Mouse (Mus musculus): ENCODE results near the gene Alox12e. TPM values are rescaled to one million over a fixed set of nuclear protein-coding genes. Genes with fewer than 3 reads are reported as not detected.
A peak's percentile ranks its signal among the peaks of the same experiment; 100 is the strongest.

Gene Alox12e
- total and polyA plus RNA-seq, 3 experiments, result 0.10 to 0.16 TPM; not detected in 1

DNA sequence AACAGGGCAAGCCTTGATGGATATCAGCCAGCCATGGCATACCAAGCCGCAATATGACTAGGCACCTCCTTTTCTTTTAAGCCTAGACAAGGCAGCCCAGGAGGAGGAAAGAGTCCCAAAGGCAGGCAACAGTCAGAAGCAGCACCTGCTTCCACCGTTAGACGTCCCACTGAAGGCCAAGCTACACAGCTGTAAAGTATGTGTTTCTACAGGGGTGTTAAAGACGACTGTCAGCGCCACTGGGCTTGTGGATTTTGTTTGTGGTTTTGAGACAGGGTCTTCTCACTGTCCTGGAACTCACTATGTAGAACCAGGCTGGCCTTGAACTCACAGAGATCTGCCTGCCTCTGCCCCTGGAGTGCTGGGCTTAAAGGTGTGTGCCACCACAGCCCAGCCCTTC is 36.7 kb downstream of the Alox12e start:
- WGBS, result 67% methylated on average over 5 of the region's 5 CpGs
- intact Hi-C loops (cut with DNase I), result no loop called here
- no peak for TF ChIP-seq EP300 (IDR thresholded peaks at IDR 0.05; ENCODE audit: insufficient read depth, low read depth, low read length)
- no peak for TF ChIP-seq CTCF (IDR thresholded peaks at IDR 0.05)
- TF ChIP-seq POLR2A (IDR thresholded peaks at IDR 0.05; ENCODE audit: insufficient read depth, low read depth, low read length), result no peak

GRCm38 (mm10) chr11:70284757-70285156 is 37.7 kb downstream of the Alox12e start:
- H3K9ac ChIP-seq (ENCODE audit: low read depth, low read length), result no peak overlapping the region
- no peaks in the 10 kb centered on the region for H3K27me3 ChIP-seq (ENCODE audit: control insufficient read depth, insufficient read depth, low read length)
- intact Hi-C loops (cut with DNase I), result no loop called here
- 35% methylated on average over 3 of the region's 3 CpGs for WGBS
- H3K79me2 ChIP-seq (replicated peaks; ENCODE audit: control insufficient read depth, insufficient read depth, low read length), result no peaks in the 10 kb centered on the region
- no peak for TF ChIP-seq CTCF (IDR thresholded peaks at IDR 0.05)
- no peak for TF ChIP-seq EP300 (IDR thresholded peaks at IDR 0.05; ENCODE audit: insufficient read depth, low read depth, low read length)
- TF ChIP-seq POLR2A (IDR thresholded peaks at IDR 0.05; ENCODE audit: insufficient read depth, low read depth, low read length), result no peak
- no peaks in the 10 kb centered on the region for H3K36me3 ChIP-seq (ENCODE audit: control insufficient read depth, insufficient read depth, low read length)
- DNase-seq, result no peak
- no peak overlapping the region for H3K27ac ChIP-seq
- H3K4me1 ChIP-seq (ENCODE audit: control insufficient read depth, insufficient read depth, low read length), result peaks cover 2% of the 10 kb centered on the region
- H3K4me3 ChIP-seq, result no peak overlapping the region

More for the DNA sequence above, 36.7 kb downstream of the Alox12e start:
- Histone ChIP-seq H3K79me2 (replicated peaks; ENCODE audit: control insufficient read depth, insufficient read depth, low read length) (no peaks in the 10 kb centered on the region), H3K27me3 (ENCODE audit: control insufficient read depth, insufficient read depth, low read length) (no peaks in the 10 kb centered on the region), H3K9ac (ENCODE audit: low read depth, low read length) (no peak overlapping the region), H3K4me3 (no peak overlapping the region), H3K36me3 (ENCODE audit: control insufficient read depth, insufficient read depth, low read length) (no peaks in the 10 kb centered on the region), H3K27ac (no peak overlapping the region), H3K4me1 (ENCODE audit: control insufficient read depth, insufficient read depth, low read length) (no peaks in the 10 kb centered on the region; the same call in 1 of the 2 replicates)
- no peak for DNase-seq

DNA sequence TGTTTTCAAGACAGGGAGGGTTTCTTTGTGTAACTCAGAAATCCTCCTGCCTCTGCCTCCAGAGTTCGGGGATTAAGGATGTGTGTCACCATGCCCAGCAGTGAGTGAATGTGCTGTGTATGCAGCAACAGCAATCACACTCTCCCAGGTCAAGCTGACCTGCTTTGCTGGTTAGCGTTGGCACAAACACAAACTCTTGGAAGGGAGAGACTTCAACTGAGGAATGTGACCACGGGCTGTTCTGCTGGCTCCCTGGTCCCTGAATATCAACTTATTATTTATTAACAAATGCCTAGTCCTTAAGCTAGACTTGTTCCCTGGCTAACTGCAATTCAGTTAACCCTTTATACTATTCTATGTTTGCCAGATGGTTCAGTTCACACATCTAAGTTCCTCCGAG is 38.8 kb downstream of the Alox12e start:
- DNase-seq, result no peak
- TF ChIP-seq EP300 (IDR thresholded peaks at IDR 0.05; ENCODE audit: insufficient read depth, low read depth, low read length) (no peak), POLR2A (IDR thresholded peaks at IDR 0.05; ENCODE audit: insufficient read depth, low read depth, low read length) (no peak), CTCF (IDR thresholded peaks at IDR 0.05) (no peak)
- intact Hi-C loops (cut with DNase I), result no loop called here
- 74% methylated on average over 4 of the region's 4 CpGs for WGBS
- Histone ChIP-seq H3K9ac (ENCODE audit: low read depth, low read length) (no peak overlapping the region), H3K27me3 (ENCODE audit: control insufficient read depth, insufficient read depth, low read length) (no peaks in the 10 kb centered on the region), H3K36me3 (ENCODE audit: control insufficient read depth, insufficient read depth, low read length) (no peaks in the 10 kb centered on the region), H3K4me3 (no peak overlapping the region), H3K4me1 (ENCODE audit: control insufficient read depth, insufficient read depth, low read length) (peaks cover 2% of the 10 kb centered on the region), H3K79me2 (replicated peaks; ENCODE audit: control insufficient read depth, insufficient read depth, low read length) (no peaks in the 10 kb centered on the region), H3K27ac (no peak overlapping the region)

GRCm38 (mm10) chr11:70280441-70280840 is 42.0 kb downstream of the Alox12e start:
- WGBS, result 29% methylated on average over 3 of the region's 3 CpGs
- Histone ChIP-seq H3K79me2 (replicated peaks; ENCODE audit: control insufficient read depth, insufficient read depth, low read length) (no peaks in the 10 kb centered on the region), H3K9ac (ENCODE audit: low read depth, low read length) (no peak overlapping the region), H3K4me1 (ENCODE audit: control insufficient read depth, insufficient read depth, low read length) (peaks cover 2% of the 10 kb centered on the region), H3K27ac (peak overlapping the region; percentile 61), H3K4me3 (no peak overlapping the region), H3K36me3 (ENCODE audit: control insufficient read depth, insufficient read depth, low read length) (no peaks in the 10 kb centered on the region), H3K27me3 (ENCODE audit: control insufficient read depth, insufficient read depth, low read length) (no peaks in the 10 kb centered on the region)
- TF ChIP-seq POLR2A (IDR thresholded peaks at IDR 0.05; ENCODE audit: insufficient read depth, low read depth, low read length) (no peak), EP300 (IDR thresholded peaks at IDR 0.05; ENCODE audit: insufficient read depth, low read depth, low read length) (no peak), CTCF (IDR thresholded peaks at IDR 0.05) (no peak)
- DNase-seq, result peak in 1 of 2 experiments; percentile 20
- intact Hi-C loops (cut with DNase I), result no loop called here

DNA sequence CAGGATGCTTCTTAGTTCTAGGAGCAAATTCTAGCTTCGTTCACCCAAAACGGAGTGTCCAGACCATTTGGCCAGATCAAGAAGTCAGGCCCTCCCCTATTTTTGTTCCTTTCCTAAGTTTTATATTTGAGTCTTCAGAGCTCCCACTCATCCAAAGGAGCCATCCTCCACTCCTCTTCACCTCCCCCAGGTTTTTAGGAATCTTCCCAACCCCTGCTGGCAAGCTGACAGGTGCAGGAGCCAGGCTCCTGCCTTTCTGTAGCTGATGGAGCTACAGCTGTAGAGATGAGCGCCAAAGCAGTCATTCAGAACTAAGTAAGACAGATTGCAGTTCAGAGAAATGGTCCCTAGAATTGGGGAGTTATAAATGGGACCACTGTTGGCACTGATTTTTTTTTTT is 43.5 kb downstream of the Alox12e start:
- Histone ChIP-seq H3K79me2 (replicated peaks; ENCODE audit: control insufficient read depth, insufficient read depth, low read length) (no peaks in the 10 kb centered on the region), H3K27ac (no peak overlapping the region), H3K9ac (ENCODE audit: low read depth, low read length) (no peak overlapping the region), H3K36me3 (ENCODE audit: control insufficient read depth, insufficient read depth, low read length) (no peaks in the 10 kb centered on the region), H3K4me3 (no peak overlapping the region), H3K27me3 (ENCODE audit: control insufficient read depth, insufficient read depth, low read length) (no peaks in the 10 kb centered on the region), H3K4me1 (ENCODE audit: control insufficient read depth, insufficient read depth, low read length) (peaks cover 2% of the 10 kb centered on the region)
- intact Hi-C loops (cut with DNase I), result no loop called here
- no peak for TF ChIP-seq EP300 (IDR thresholded peaks at IDR 0.05; ENCODE audit: insufficient read depth, low read depth, low read length)
- no peak for TF ChIP-seq CTCF (IDR thresholded peaks at IDR 0.05)
- TF ChIP-seq POLR2A (IDR thresholded peaks at IDR 0.05; ENCODE audit: insufficient read depth, low read depth, low read length), result no peak
- DNase-seq, result no peak
- 82% methylated on average over 3 of the region's 3 CpGs for WGBS

- no peaks in the 10 kb centered on the region for H3K36me3 ChIP-seq (ENCODE audit: control insufficient read depth, insufficient read depth, low read length)
- no peak overlapping the region for H3K4me3 ChIP-seq
- no peaks in the 10 kb centered on the region for H3K79me2 ChIP-seq (replicated peaks; ENCODE audit: control insufficient read depth, insufficient read depth, low read length)
- intact Hi-C loops (cut with DNase I), result no loop called here
- H3K4me1 ChIP-seq (ENCODE audit: control insufficient read depth, insufficient read depth, low read length), result no peaks in the 10 kb centered on the region
- H3K9ac ChIP-seq (ENCODE audit: low read depth, low read length), result no peak overlapping the region
- TF ChIP-seq POLR2A (IDR thresholded peaks at IDR 0.05; ENCODE audit: insufficient read depth, low read depth, low read length) (no peak), EP300 (IDR thresholded peaks at IDR 0.05; ENCODE audit: insufficient read depth, low read depth, low read length) (no peak), CTCF (IDR thresholded peaks at IDR 0.05) (no peak)
- no peak for DNase-seq
- no peak overlapping the region for H3K27ac ChIP-seq
- 85% methylated on average over 7 of the region's 7 CpGs for WGBS
- H3K27me3 ChIP-seq (ENCODE audit: control insufficient read depth, insufficient read depth, low read length), result no peaks in the 10 kb centered on the region
Measured at GRCm38 (mm10) chr11:70271641-70272040, 50.8 kb downstream of the Alox12e start.

All from heart, adult 2 months (tissue).